Mouse (Mus musculus) gastrocnemius, postnatal 10 days (tissue): ENCODE results near the gene Cryba2. TPM values are rescaled to one million over a fixed set of nuclear protein-coding genes. Genes with fewer than 3 reads are reported as not detected.

Source experiments
- DNase-seq: peaks from one replicate; pipeline ENCODE4 v3.0.0; 2021; ENCODE audit warnings: mixed read lengths
- microRNA-seq, 2 experiments: library from miRNA; unstranded; fragments of <30 nt; microRNA quantifications; one replicate each; pipeline ENCODE4 v1.2.0; 2021
- total RNA-seq, 2 experiments: library from RNA; stranded (reverse); gene quantifications; 2 replicates each; pipeline ENCODE4 v1.2.3; 2021

The Cryba2 gene
- total RNA-seq, 2 experiments from 2014 or later = not detected

GRCm38 (mm10) chr1:74848946-74849345 is 44.0 kb downstream of the Cryba2 start:
- no peak for DNase-seq

DNA sequence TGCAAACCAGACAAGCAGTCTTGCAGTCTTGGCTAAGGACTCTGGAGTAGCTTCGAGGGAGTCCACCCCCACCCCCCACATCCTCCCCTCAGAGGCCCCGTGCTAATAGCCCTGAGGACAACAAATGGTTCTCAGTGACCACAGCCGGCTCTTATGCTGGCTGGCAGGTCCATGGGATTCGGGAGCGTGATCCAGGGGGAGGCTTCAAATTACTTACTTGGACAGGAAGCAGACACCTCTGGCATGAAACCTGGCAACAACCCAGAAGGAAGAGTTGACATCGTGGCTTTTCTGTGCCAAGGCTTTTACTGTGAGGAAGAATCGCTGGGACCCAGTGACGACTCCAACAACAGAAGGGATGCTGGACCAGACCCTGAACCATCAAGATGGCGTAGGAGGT is 46.6 kb downstream of the Cryba2 start:
- no peak for DNase-seq

GRCm38 (mm10) chr1:74843090-74843489 is 49.9 kb downstream of the Cryba2 start:
- DNase-seq = no peak

Small RNA genes within 50 kb of the gene (microRNA-seq; reads per million reads assigned to microRNA genes)
- gene Mir375 = 4.8 to 9.9 reads per million in 2 experiments

Other genes starting within 250 kb of the Cryba2 start
- gene Ttll4, start 231.4 kb downstream of the Cryba2 start, total RNA-seq = 10 to 100 TPM; 10.4 to 15.3 TPM
- gene Cyp27a1, start 179.6 kb downstream of the Cryba2 start, total RNA-seq = 1 to 10 TPM; 8.6 to 8.9 TPM
- 10 to 100 TPM; 64.7 to 66.7 TPM for gene Prkag3, start 143.9 kb downstream of the Cryba2 start, total RNA-seq
- 1 to 10 TPM in 1 of 2 experiments, under 1 TPM in 1; 0.95 to 1.5 TPM for gene Wnt6, start 121.3 kb downstream of the Cryba2 start, total RNA-seq
- under 1 TPM in 1 of 2 experiments, not detected in 1; 0.29 TPM for gene Wnt10a, start 101.6 kb downstream of the Cryba2 start, total RNA-seq
- gene Cdk5r2, start 38.2 kb downstream of the Cryba2 start, total RNA-seq = under 1 TPM; 0.52 to 0.56 TPM
- not detected for gene Fev, start 7.7 kb downstream of the Cryba2 start, total RNA-seq
- not detected for gene Cfap65, start 42.5 kb upstream of the Cryba2 start, total RNA-seq
- gene Ihh, start 58.5 kb upstream of the Cryba2 start, total RNA-seq = under 1 TPM; 0.16 to 0.23 TPM
- 1 to 10 TPM; 4.0 to 5.4 TPM for gene Nhej1, start 232.1 kb upstream of the Cryba2 start, total RNA-seq
- gene Slc23a3, start 240.7 kb upstream of the Cryba2 start, total RNA-seq = not detected
- 10 to 100 TPM; 20.1 to 22.3 TPM for gene Cnppd1, start 249.6 kb upstream of the Cryba2 start, total RNA-seq
- gene Retreg2, start 249.6 kb upstream of the Cryba2 start, total RNA-seq = 10 to 100 TPM; 18.1 to 21.5 TPM